Mouse (Mus musculus) liver, adult 2 months (tissue): Measurements from ENCODE around the gene Exoc3l4.
A peak's percentile ranks its signal among the peaks of the same experiment; 100 is the strongest.

Experiments
- CTCF ChIP-seq: fragments of 200-500 bp; IDR thresholded peaks from 2 replicates; pipeline ENCODE4 v1.5.1; 2011; ENCODE audit warnings: low read depth, low read length, control low read depth
- POLR2A ChIP-seq: fragments of 200-500 bp; IDR thresholded peaks from 2 replicates; pipeline ENCODE4 v1.6.1; 2011; ENCODE audit warnings: low read length, control low read depth; ENCODE audit not compliant: insufficient read depth; ENCODE audit errors: extremely low read depth

GRCm38 (mm10) chr12:111375559-111375958 is 41.3 kb upstream of the Exoc3l4 start:
- TF ChIP-seq CTCF (no peak), POLR2A (0 out of 2 replicates have a peak, but pooled peaks have one; percentile 9)
